Mouse (Mus musculus): Measurements from ENCODE around the gene Slc25a26.

DNA sequence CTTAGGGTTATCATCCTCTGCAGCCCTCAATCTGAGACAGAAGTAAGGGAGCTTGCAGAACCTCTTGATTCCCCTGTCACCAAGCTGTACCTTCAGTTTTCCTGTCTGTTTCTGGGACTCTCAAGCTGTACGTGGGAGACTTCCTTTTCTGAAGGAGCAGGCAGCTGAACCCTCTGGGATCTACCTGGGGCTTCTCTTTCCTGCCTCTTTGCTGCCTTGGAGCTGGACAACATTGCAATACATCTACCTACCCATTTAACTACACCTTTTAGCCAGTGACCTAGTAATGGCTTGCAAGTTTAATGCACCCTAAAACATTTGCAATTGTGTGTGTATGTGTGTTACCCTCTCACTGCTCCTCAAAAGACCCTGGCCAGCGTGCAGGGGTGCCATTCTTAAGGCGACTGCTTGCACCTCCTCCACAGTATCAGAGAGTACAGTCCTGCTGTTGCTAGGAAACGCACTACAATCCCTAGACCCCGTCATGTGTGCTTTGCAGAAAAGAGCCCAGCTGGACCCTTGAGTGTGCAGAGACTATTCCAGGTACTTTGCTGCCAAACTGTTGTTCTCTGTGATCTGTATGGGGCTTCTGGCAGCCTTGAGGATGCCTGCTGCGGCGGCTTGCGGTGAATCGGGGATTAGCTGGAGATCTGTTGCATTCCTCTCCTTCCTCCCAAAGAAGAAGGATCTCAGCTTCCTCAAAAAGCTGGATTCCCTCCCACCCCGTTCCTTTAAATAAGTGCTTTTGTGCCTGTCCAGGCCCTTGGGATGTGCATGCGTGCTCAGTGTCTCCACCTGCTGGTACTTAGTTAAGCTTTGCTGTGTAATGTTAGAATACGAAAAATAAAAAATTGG is 35.9 kb upstream of the Slc25a26 start:
- TF ChIP-seq USF1 (IDR thresholded peaks at IDR 0.05; ENCODE audit: low read depth) (no peak), CTCF (IDR thresholded peaks at IDR 0.05; ENCODE audit: control insufficient read depth, insufficient read depth, insufficient read length) (no peak), MYOD1 (IDR thresholded peaks at IDR 0.05; ENCODE audit: control insufficient read depth, insufficient read length, low read depth) (no peak), MAX (IDR thresholded peaks at IDR 0.05) (no peak)
